Mouse (Mus musculus) CH12.LX (cell line): Measurements from ENCODE around the gene Pus1.

Experiments
- CTCF ChIP-seq, 2 experiments: IDR thresholded peaks in 1 of 2; conservative IDR thresholded peaks in 1 of 2; 2 replicates each; pipeline ENCODE4 v1.5.1; 2011 to 2012; ENCODE audit warnings: low read depth in 2 of 2, low read length in 2 of 2, improper control_type of control experiment in 1 of 2, inconsistent platforms in 1 of 2, mild to moderate bottlenecking in 1 of 2, moderate library complexity in 1 of 2
- EP300 ChIP-seq: IDR thresholded peaks from 2 replicates; pipeline ENCODE4 v1.6.1; 2011; ENCODE audit warnings: low read length, improper control_type of control experiment

DNA sequence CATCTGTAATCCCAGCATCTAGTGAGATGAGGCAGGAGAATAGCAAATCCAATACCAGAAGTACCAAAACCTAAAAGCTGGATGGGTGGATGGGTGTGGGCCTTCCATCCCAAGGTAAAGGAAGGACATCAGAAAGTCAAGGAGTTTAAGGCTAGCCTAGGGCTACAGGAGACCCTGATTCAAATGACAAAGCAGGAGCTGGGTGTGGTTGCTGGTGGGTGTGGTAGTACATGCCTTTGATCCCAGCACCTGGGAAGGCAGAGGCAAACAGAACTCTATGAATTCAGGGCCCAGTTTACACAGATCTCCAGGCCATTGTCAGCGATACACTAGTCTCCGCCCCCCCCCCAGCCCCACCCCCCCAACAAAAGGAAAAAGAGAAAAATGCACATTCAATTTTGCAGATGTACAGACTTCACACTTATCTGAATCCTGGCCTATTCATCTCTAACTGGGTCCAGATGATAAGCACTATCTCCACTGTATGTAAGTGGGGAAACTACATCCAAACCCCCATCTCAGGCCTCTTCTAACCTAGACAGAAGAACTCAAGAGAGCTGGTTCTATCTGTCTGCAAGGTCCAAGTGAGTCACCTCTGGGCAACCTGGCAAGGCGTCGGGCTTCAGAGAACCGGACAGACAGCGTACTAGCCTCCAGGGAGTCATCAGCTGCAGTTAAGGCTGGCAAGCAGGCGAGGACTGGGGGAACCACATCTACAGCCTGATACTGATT, 23.7 kb upstream of the Pus1 start:
- TF ChIP-seq EP300 (no peak), CTCF (conservative IDR thresholded peaks at IDR 0.05 in 1 of 2, IDR thresholded peaks at IDR 0.05 in 1 of 2; ENCODE audit: low read depth in 2 of 2, low read length in 2 of 2) (no peak)
